12 mouse cellular contexts compared by ENCODE assay signal in genomic region chr11:98392034-98392433, GRCm38 (mm10). TPM values are rescaled to one million over a fixed set of nuclear protein-coding genes. Genes with fewer than 3 reads are reported as not detected.
DNase-seq lines count a peak whose midpoint lies in the region; ATAC-seq lines count a peak whose summit lies in the region.
"Had no signal": no experiment of that assay in that cellular context is flagged by ENCODE, and none has a peak within 500 bp of the region (broad histone marks: within the 10 kb centered on the region; RNA-seq: fewer than 3 reads in every experiment).

No protein-coding gene starts in this region.

- 0 out of 2 replicates have a peak overlapping the region, but pooled peaks have one; percentile 1 for H3K4me2 ChIP-seq in kidney, embryonic 15.5 days
- H3K4me2 ChIP-seq in liver, embryonic 15.5 days: peak overlapping the region; percentile 61
- H3K4me2 ChIP-seq in forebrain, embryonic 13.5 days: no peak overlapping the region

- no peak overlapping the region for H3K9ac ChIP-seq in kidney, embryonic 15.5 days
- peak overlapping the region; percentile 29; the same call in 1 of the 2 replicates for H3K9ac ChIP-seq in liver, embryonic 15.5 days
- H3K9ac ChIP-seq in forebrain, embryonic 13.5 days: no peak overlapping the region

- peaks cover 68% of the 10 kb centered on the region for H3K4me1 ChIP-seq in kidney, embryonic 15.5 days
- peaks cover 55% of the 10 kb centered on the region for H3K4me1 ChIP-seq in embryonic facial prominence, embryonic 10.5 days
- peaks cover 40% of the 10 kb centered on the region for H3K4me1 ChIP-seq in liver, embryonic 15.5 days (replicated peaks)
- H3K4me1 ChIP-seq in forebrain, embryonic 13.5 days: peaks cover 29% of the 10 kb centered on the region

- H3K27me3 ChIP-seq in kidney, embryonic 15.5 days: peaks cover 29% of the 10 kb centered on the region
- peaks cover 70% of the 10 kb centered on the region for H3K27me3 ChIP-seq in embryonic facial prominence, embryonic 10.5 days (replicated peaks; ENCODE audit: low read depth, poor library complexity, severe bottlenecking)
- H3K27me3 ChIP-seq in liver, embryonic 15.5 days: peaks cover 40% of the 10 kb centered on the region
- H3K27me3 ChIP-seq in forebrain, embryonic 13.5 days: peaks cover 42% of the 10 kb centered on the region

- H3K9me3 ChIP-seq in kidney, embryonic 15.5 days (replicated peaks): no peaks in the 10 kb centered on the region
- H3K9me3 ChIP-seq in embryonic facial prominence, embryonic 10.5 days: no peaks in the 10 kb centered on the region
- no peaks in the 10 kb centered on the region for H3K9me3 ChIP-seq in liver, embryonic 15.5 days (replicated peaks)
- H3K9me3 ChIP-seq in forebrain, embryonic 13.5 days (replicated peaks): no peaks in the 10 kb centered on the region

- no peaks in the 10 kb centered on the region for H3K36me3 ChIP-seq in kidney, embryonic 15.5 days
- H3K36me3 ChIP-seq in embryonic facial prominence, embryonic 10.5 days (replicated peaks): no peaks in the 10 kb centered on the region
- H3K36me3 ChIP-seq in liver, embryonic 15.5 days (replicated peaks): no peaks in the 10 kb centered on the region
- no peaks in the 10 kb centered on the region for H3K36me3 ChIP-seq in forebrain, embryonic 13.5 days (ENCODE audit: poor library complexity, severe bottlenecking)

- intact Hi-C loops in heart, postnatal 36 days (cut with DNase I): no loop called here

- ATAC-seq in kidney, embryonic 15.5 days (replicated peaks; ENCODE audit: low FRiP score): no peak; the same call in 1 of the 2 replicates
- no peak for ATAC-seq in liver, embryonic 15.5 days (ENCODE audit: insufficient read depth)
- ATAC-seq in forebrain, embryonic 13.5 days: no peak

- peak overlapping the region; percentile 46 for H3K27ac ChIP-seq in kidney, embryonic 15.5 days
- H3K27ac ChIP-seq in embryonic facial prominence, embryonic 10.5 days (replicated peaks): peak overlapping the region; percentile 52; the same call in 1 of the 2 replicates
- peak overlapping the region; percentile 82 for H3K27ac ChIP-seq in liver, embryonic 15.5 days (replicated peaks)
- no peak overlapping the region for H3K27ac ChIP-seq in forebrain, embryonic 13.5 days

- 10% methylated on average over 6 of the region's 8 CpGs for WGBS in kidney, embryonic 15.5 days
- WGBS in embryonic facial prominence, embryonic 10.5 days: 17% methylated on average over 8 of the region's 8 CpGs
- 47% methylated on average over 8 of the region's 8 CpGs for WGBS in liver, embryonic 15.5 days (ENCODE audit: insufficient replicate concordance)
- 38% methylated on average over 6 of the region's 8 CpGs for WGBS in forebrain, embryonic 13.5 days

- DNase-seq in heart, adult 11 months: peak; percentile 88
- DNase-seq in heart, postnatal 36 days: no peak
- no peak for DNase-seq in kidney, postnatal 14 days
- DNase-seq in embryonic facial prominence, embryonic 10.5 days (ENCODE audit: low spot score): no peak
- DNase-seq in right cerebral cortex, postnatal 14 days: no peak
- DNase-seq: adrenal gland, postnatal 14 days; cerebellum, postnatal 25 days; midbrain, embryonic 14.5 days; spleen, adult 18-20 months had no signal

- no peak overlapping the region for H3K4me3 ChIP-seq in kidney, embryonic 15.5 days (replicated peaks)
- peak overlapping the region; percentile 18; the same call in 1 of the 2 replicates for H3K4me3 ChIP-seq in embryonic facial prominence, embryonic 10.5 days
- no peak overlapping the region for H3K4me3 ChIP-seq in liver, embryonic 15.5 days (replicated peaks)
- H3K4me3 ChIP-seq in forebrain, embryonic 13.5 days: no peak overlapping the region

RNA-seq across cellular contexts. Expression of gene Pnmt, which starts 5.8 kb away (rescaled TPM):
- total RNA-seq in heart, postnatal 36 days (2021): 1 to 10 TPM in 1 of 2 experiments, under 1 TPM in 1; 0.76 to 1.6 TPM
- polyA plus RNA-seq in kidney, embryonic 15.5 days (2015; fragmentation: Nextera tagmentation; extraction: Ambion mirVana): 2.7 and 3.8 TPM in 2 replicates
- polyA plus RNA-seq in embryonic facial prominence, embryonic 10.5 days (2016; fragmentation: Nextera tagmentation; extraction: Ambion mirVana): 0.17 and 0.30 TPM in 2 replicates
- not detected in 2 replicates for polyA plus RNA-seq in liver, embryonic 15.5 days (2015; fragmentation: Nextera tagmentation; extraction: Ambion mirVana)
- polyA plus RNA-seq in forebrain, embryonic 13.5 days (2015; fragmentation: Nextera tagmentation; extraction: Ambion mirVana): 0.35 TPM in 1 of 2 replicates, not detected in the other

RNA-seq across cellular contexts. Expression of gene Pgap3, which starts 8.3 kb away (rescaled TPM):
- total RNA-seq in heart, postnatal 36 days (2021): 1 to 10 TPM; 8.5 to 9.2 TPM
- polyA plus RNA-seq in kidney, embryonic 15.5 days (2015; fragmentation: Nextera tagmentation; extraction: Ambion mirVana): 16.9 and 17.5 TPM in 2 replicates
- polyA plus RNA-seq in embryonic facial prominence, embryonic 10.5 days (2016; fragmentation: Nextera tagmentation; extraction: Ambion mirVana): 9.6 TPM in 2 replicates
- 3.3 and 3.5 TPM in 2 replicates for polyA plus RNA-seq in liver, embryonic 15.5 days (2015; fragmentation: Nextera tagmentation; extraction: Ambion mirVana)
- 6.7 and 9.2 TPM in 2 replicates for polyA plus RNA-seq in forebrain, embryonic 13.5 days (2015; fragmentation: Nextera tagmentation; extraction: Ambion mirVana)

RNA-seq across cellular contexts. Expression of gene Tcap, which starts 8.4 kb away (rescaled TPM):
- total RNA-seq in heart, postnatal 36 days (2021): 1,000 to 10,000 TPM; 1,783 to 3,188 TPM
- 2.5 and 3.5 TPM in 2 replicates for polyA plus RNA-seq in kidney, embryonic 15.5 days (2015; fragmentation: Nextera tagmentation; extraction: Ambion mirVana)
- not detected in 2 replicates for polyA plus RNA-seq in embryonic facial prominence, embryonic 10.5 days (2016; fragmentation: Nextera tagmentation; extraction: Ambion mirVana)
- polyA plus RNA-seq in liver, embryonic 15.5 days (2015; fragmentation: Nextera tagmentation; extraction: Ambion mirVana): 1.1 and 1.7 TPM in 2 replicates
- 0.18 and 0.19 TPM in 2 replicates for polyA plus RNA-seq in forebrain, embryonic 13.5 days (2015; fragmentation: Nextera tagmentation; extraction: Ambion mirVana)
- polyA plus RNA-seq: midbrain, embryonic 14.5 days had no signal

RNA-seq across cellular contexts. Expression of gene Erbb2, which starts 20.2 kb away (rescaled TPM):
- 10 to 100 TPM in 1 of 2 experiments, 1 to 10 TPM in 1; 7.2 to 10.6 TPM for total RNA-seq in heart, postnatal 36 days (2021)
- polyA plus RNA-seq in kidney, embryonic 15.5 days (2015; fragmentation: Nextera tagmentation; extraction: Ambion mirVana): 46.2 and 48.0 TPM in 2 replicates
- 27.5 and 29.5 TPM in 2 replicates for polyA plus RNA-seq in embryonic facial prominence, embryonic 10.5 days (2016; fragmentation: Nextera tagmentation; extraction: Ambion mirVana)
- 2.0 and 2.3 TPM in 2 replicates for polyA plus RNA-seq in liver, embryonic 15.5 days (2015; fragmentation: Nextera tagmentation; extraction: Ambion mirVana)
- 6.7 and 7.4 TPM in 2 replicates for polyA plus RNA-seq in forebrain, embryonic 13.5 days (2015; fragmentation: Nextera tagmentation; extraction: Ambion mirVana)

RNA-seq across cellular contexts. Expression of gene Stard3, which starts 33.9 kb away (rescaled TPM):
- total RNA-seq in heart, postnatal 36 days (2021): 10 to 100 TPM; 21.5 to 26.8 TPM
- polyA plus RNA-seq in kidney, embryonic 15.5 days (2015; fragmentation: Nextera tagmentation; extraction: Ambion mirVana): 46.4 and 53.1 TPM in 2 replicates
- polyA plus RNA-seq in embryonic facial prominence, embryonic 10.5 days (2016; fragmentation: Nextera tagmentation; extraction: Ambion mirVana): 40.8 and 41.7 TPM in 2 replicates
- 16.4 and 19.6 TPM in 2 replicates for polyA plus RNA-seq in liver, embryonic 15.5 days (2015; fragmentation: Nextera tagmentation; extraction: Ambion mirVana)
- 44.0 and 45.5 TPM in 2 replicates for polyA plus RNA-seq in forebrain, embryonic 13.5 days (2015; fragmentation: Nextera tagmentation; extraction: Ambion mirVana)
